Mouse (Mus musculus): ENCODE measurements around the gene Kcnh6. TPM values are rescaled to one million over a fixed set of nuclear protein-coding genes. Genes with fewer than 3 reads are reported as not detected.

The Kcnh6 gene
- not detected in 2 replicates for polyA plus RNA-seq (2012; ENCODE audit: insufficient read depth, low replicate concordance)

DNA sequence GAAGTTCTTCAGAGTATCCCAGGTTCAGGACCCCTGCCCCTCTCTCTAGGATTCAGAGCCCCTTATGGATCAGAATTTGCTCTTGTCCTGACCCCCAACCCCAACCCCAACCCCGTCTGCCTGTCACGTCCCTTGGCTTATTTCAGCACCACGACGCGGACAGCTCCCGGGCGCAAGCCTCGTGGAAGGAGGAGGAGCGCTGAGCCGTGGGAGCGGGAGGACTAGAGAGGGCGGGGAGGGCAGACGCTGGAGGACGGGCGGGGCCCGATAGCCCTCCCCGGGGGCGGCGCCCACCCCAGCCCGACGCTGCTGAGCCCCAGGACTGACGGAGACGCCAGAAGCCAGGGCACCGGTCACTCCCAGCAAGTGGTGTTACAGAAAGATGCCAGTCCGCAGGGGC, at the start of gene Kcnh6:
TSS of gene Kcnh6 (plus strand) at position 304 of the 400 bp plus-strand sequence.
- TF ChIP-seq GATA1 (IDR thresholded peaks at IDR 0.05; ENCODE audit: borderline replicate concordance, low read length) (no peak), FLI1 (IDR thresholded peaks at IDR 0.05; ENCODE audit: low read length) (no peak)
- Histone ChIP-seq H3K4me3 (replicated peaks) (peak within 1 kb of the TSS; percentile 79), H3K36me3 (replicated peaks; ENCODE audit: low read length) (no peaks in the 10 kb centered on the region), H3K9me3 (no peaks in the 10 kb centered on the region), H3K4me1 (peaks cover 7% of the 10 kb centered on the region), H3K27me3 (replicated peaks) (peaks cover 81% of the 10 kb centered on the region)

- peaks cover 24% of the 10 kb centered on the region for H3K4me1 ChIP-seq
- no peak overlapping the region for H3K4me3 ChIP-seq (replicated peaks)
- no peaks in the 10 kb centered on the region for H3K9me3 ChIP-seq
- no peak for TF ChIP-seq FLI1 (IDR thresholded peaks at IDR 0.05; ENCODE audit: low read length)
- no peak for TF ChIP-seq GATA1 (IDR thresholded peaks at IDR 0.05; ENCODE audit: borderline replicate concordance, low read length)
- H3K36me3 ChIP-seq (replicated peaks; ENCODE audit: low read length), result no peaks in the 10 kb centered on the region
- H3K27me3 ChIP-seq (replicated peaks), result peaks cover 76% of the 10 kb centered on the region
These were observed 49.4 kb upstream of the Kcnh6 start for GRCm38 (mm10) chr11:105958566-105958965.

DNA sequence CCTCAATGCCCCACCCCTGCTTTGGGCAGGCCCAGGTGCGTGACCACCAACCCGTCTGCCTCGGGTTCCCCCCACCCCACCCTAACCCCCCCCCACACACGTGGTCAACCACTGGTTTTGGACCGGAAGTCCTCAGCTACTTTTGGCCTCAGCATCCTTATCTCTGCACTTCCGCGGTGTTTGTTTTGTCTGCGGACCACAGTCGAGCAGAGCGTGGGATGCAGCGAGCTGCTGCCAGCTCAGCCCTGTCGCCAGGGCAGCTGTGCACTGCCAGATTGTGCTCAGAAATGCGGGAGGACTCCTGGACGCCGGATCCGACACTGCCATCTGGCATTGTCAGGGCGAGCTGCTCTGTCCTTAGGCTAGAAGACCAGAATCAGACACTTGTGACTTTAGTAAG, 48.6 kb upstream of the Kcnh6 start:
- no peak for TF ChIP-seq FLI1 (IDR thresholded peaks at IDR 0.05; ENCODE audit: low read length)
- TF ChIP-seq GATA1 (IDR thresholded peaks at IDR 0.05; ENCODE audit: borderline replicate concordance, low read length), result no peak
- no peaks in the 10 kb centered on the region for H3K9me3 ChIP-seq
- H3K27me3 ChIP-seq (replicated peaks), result peaks cover 76% of the 10 kb centered on the region
- H3K4me1 ChIP-seq, result peaks cover 24% of the 10 kb centered on the region
- H3K4me3 ChIP-seq (replicated peaks), result peak overlapping the region; percentile 80
- no peaks in the 10 kb centered on the region for H3K36me3 ChIP-seq (replicated peaks; ENCODE audit: low read length)

DNA sequence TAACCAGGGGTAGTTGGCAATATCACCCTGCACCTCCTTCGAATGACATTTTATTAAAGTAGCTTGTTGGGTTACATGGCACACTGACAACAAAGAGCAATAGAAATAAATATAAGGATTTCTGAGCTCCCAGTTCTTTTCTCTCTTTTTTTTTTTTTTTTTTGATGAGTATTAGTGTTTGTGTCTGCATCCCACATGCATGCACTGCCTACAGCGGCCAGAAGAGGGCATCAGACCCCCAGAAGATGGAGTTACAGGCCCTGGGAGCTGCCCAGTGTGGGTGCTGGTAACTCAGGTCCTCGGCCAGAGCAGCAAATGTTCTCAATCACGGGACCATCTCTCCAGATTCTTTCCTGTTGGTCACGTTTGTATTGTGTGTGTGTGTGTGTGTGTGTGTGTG, 43.2 kb upstream of the Kcnh6 start:
- Histone ChIP-seq H3K4me3 (replicated peaks) (no peak overlapping the region), H3K9me3 (peaks cover 2% of the 10 kb centered on the region; the same call in 1 of the 2 replicates), H3K4me1 (peaks cover 22% of the 10 kb centered on the region), H3K36me3 (replicated peaks; ENCODE audit: low read length) (no peaks in the 10 kb centered on the region), H3K27me3 (replicated peaks) (peaks cover 87% of the 10 kb centered on the region)
- TF ChIP-seq GATA1 (IDR thresholded peaks at IDR 0.05; ENCODE audit: borderline replicate concordance, low read length) (no peak), FLI1 (IDR thresholded peaks at IDR 0.05; ENCODE audit: low read length) (no peak)

- no peak overlapping the region for H3K4me3 ChIP-seq (replicated peaks)
- peaks cover 2% of the 10 kb centered on the region; the same call in 1 of the 2 replicates for H3K9me3 ChIP-seq
- peaks cover 13% of the 10 kb centered on the region for H3K4me1 ChIP-seq
- H3K27me3 ChIP-seq (replicated peaks), result peaks cover 91% of the 10 kb centered on the region
- no peaks in the 10 kb centered on the region for H3K36me3 ChIP-seq (replicated peaks; ENCODE audit: low read length)
- TF ChIP-seq FLI1 (IDR thresholded peaks at IDR 0.05; ENCODE audit: low read length) (no peak), GATA1 (IDR thresholded peaks at IDR 0.05; ENCODE audit: borderline replicate concordance, low read length) (no peak)
These were observed 41.6 kb upstream of the Kcnh6 start for GRCm38 (mm10) chr11:105966288-105966687.

DNA sequence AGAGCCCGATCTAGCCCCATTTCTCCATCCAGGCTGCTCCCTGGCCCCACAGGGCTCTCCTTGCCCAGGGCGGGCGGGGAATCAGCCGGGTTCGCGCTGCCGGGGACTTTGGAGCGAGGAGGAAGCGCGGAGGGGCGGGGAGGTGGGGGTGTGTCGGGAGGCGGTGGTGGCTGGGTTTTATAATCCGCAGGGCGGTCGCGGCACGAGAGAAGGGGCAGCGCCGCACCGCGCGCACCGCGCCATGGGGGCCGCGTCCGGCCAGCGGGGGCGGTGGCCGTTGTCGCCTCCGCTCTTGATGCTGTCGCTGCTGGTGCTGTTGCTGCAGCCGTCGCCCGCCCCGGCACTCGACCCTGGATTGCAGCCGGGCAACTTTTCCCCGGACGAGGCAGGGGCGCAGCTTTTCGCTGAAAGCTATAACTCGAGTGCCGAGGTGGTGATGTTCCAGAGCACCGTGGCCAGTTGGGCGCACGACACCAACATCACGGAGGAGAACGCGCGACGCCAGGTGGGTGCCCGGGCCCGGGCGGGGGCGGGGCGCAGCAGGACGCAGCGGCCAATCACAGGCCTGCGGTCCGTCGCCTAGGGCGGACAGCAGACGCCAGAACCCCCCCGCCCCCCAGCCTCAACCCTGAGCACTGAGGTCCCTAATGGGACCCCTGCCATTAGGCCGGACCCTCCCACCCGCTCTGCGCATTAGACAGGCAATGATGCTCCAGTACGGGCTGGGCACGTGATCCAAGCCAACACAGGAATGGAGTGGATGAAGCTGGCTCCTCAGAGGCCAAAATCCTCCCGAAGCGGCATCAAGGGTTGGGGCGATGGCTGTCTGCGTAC, 40.0 kb upstream of the Kcnh6 start, which contains the start of gene Ace:
TSS of gene Ace (plus strand) at position 205 of the 834 bp plus-strand sequence.
- TF ChIP-seq GATA1 (IDR thresholded peaks at IDR 0.05; ENCODE audit: borderline replicate concordance, low read length) (no peak), FLI1 (IDR thresholded peaks at IDR 0.05; ENCODE audit: low read length) (no peak)
- H3K36me3 ChIP-seq (replicated peaks; ENCODE audit: low read length), result no peaks in the 10 kb centered on the region

GRCm38 (mm10) chr11:105968948-105969347, 39.0 kb upstream of the Kcnh6 start:
- no peaks in the 10 kb centered on the region for H3K36me3 ChIP-seq (replicated peaks; ENCODE audit: low read length)
- H3K27me3 ChIP-seq (replicated peaks), result peaks cover 94% of the 10 kb centered on the region
- no peak overlapping the region for H3K4me3 ChIP-seq (replicated peaks)
- TF ChIP-seq GATA1 (IDR thresholded peaks at IDR 0.05; ENCODE audit: borderline replicate concordance, low read length), result no peak
- no peak for TF ChIP-seq FLI1 (IDR thresholded peaks at IDR 0.05; ENCODE audit: low read length)
- H3K9me3 ChIP-seq, result peaks cover 2% of the 10 kb centered on the region; the same call in 1 of the 2 replicates
- peaks cover 13% of the 10 kb centered on the region for H3K4me1 ChIP-seq

More for the DNA sequence above, 40.0 kb upstream of the Kcnh6 start, which contains the start of gene Ace:
- H3K4me3 ChIP-seq (replicated peaks), result peak within 1 kb of the TSS; percentile 87
- peaks cover 92% of the 10 kb centered on the region for H3K27me3 ChIP-seq (replicated peaks)
- peaks cover 2% of the 10 kb centered on the region; the same call in 1 of the 2 replicates for H3K9me3 ChIP-seq
- peaks cover 13% of the 10 kb centered on the region for H3K4me1 ChIP-seq

DNA sequence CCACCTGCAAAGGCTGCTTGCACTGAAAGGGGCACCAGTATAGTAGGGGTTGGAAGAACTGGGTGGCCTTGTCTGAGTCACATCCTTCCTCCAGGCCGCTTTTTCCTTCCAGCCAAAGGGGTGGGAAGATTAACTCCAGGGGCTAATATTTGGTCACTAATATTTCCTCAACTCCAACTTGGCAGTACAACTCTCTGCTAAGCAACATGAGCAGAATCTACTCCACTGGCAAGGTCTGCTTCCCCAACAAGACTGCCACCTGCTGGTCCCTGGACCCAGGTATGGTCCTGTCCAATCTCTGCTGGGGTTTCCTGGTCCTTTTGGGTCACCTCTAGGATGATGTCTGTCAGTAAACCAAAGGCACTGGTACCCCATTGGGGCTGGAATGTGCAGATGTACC, 38.4 kb upstream of the Kcnh6 start:
- H3K9me3 ChIP-seq, result peaks cover 2% of the 10 kb centered on the region; the same call in 1 of the 2 replicates
- peaks cover 94% of the 10 kb centered on the region for H3K27me3 ChIP-seq (replicated peaks)
- H3K4me1 ChIP-seq, result peaks cover 13% of the 10 kb centered on the region
- no peak for TF ChIP-seq FLI1 (IDR thresholded peaks at IDR 0.05; ENCODE audit: low read length)
- TF ChIP-seq GATA1 (IDR thresholded peaks at IDR 0.05; ENCODE audit: borderline replicate concordance, low read length), result no peak
- no peaks in the 10 kb centered on the region for H3K36me3 ChIP-seq (replicated peaks; ENCODE audit: low read length)
- no peak overlapping the region for H3K4me3 ChIP-seq (replicated peaks)

GRCm38 (mm10) chr11:105974593-105974992, 33.3 kb upstream of the Kcnh6 start:
- H3K9me3 ChIP-seq, result no peaks in the 10 kb centered on the region
- H3K27me3 ChIP-seq (replicated peaks), result peaks cover 96% of the 10 kb centered on the region
- no peaks in the 10 kb centered on the region for H3K4me1 ChIP-seq
- no peaks in the 10 kb centered on the region for H3K36me3 ChIP-seq (replicated peaks; ENCODE audit: low read length)
- TF ChIP-seq GATA1 (IDR thresholded peaks at IDR 0.05; ENCODE audit: borderline replicate concordance, low read length), result no peak
- TF ChIP-seq FLI1 (IDR thresholded peaks at IDR 0.05; ENCODE audit: low read length), result no peak
- no peak overlapping the region for H3K4me3 ChIP-seq (replicated peaks)

DNA sequence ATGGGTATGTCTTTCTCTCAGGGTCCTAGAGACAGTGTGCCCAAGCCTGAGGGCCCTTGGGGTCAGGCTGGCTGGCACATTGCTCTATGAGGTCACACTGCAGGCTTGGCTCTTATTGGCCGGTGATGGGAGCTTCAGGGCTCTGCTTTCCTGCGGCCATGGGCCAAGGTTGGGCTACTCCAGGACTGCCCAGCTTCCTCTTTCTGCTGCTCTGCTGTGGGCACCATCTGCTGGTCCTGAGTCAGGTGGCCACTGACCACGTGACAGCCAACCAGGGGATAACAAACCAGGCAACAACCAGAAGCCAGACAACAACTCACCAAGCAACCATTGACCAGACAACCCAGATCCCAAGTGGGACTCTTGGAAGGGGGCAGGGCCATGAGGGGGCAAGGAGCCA, 32.9 kb upstream of the Kcnh6 start:
- peaks cover 96% of the 10 kb centered on the region for H3K27me3 ChIP-seq (replicated peaks)
- H3K4me3 ChIP-seq (replicated peaks), result no peak overlapping the region
- no peaks in the 10 kb centered on the region for H3K36me3 ChIP-seq (replicated peaks; ENCODE audit: low read length)
- TF ChIP-seq GATA1 (IDR thresholded peaks at IDR 0.05; ENCODE audit: borderline replicate concordance, low read length) (no peak), FLI1 (IDR thresholded peaks at IDR 0.05; ENCODE audit: low read length) (no peak)
- no peaks in the 10 kb centered on the region for H3K9me3 ChIP-seq
- H3K4me1 ChIP-seq, result no peaks in the 10 kb centered on the region

Measured in megakaryocyte, embryonic 14.5 days (primary cell).